In the genomic region with DNA sequence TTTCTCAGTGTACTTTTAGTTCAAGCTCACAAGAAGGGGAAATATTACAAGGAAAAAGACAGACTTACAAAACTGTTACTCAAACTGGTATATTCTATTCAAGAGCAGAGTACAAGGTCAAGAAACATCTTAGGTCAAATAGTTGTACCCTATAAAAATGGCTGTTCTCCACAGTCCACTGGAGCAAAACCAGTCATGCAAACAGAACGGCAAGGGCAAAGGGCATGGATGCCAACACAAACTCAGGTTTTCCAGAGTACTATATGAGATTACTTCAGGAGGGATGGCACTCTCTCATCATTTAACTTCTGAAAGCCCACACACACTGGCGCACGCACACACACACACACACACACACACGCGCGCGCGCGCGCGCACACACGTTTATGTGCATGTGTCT, we compare ENCODE assay signal across 21 mouse cellular contexts. TPM values are rescaled to one million over a fixed set of nuclear protein-coding genes. Genes with fewer than 3 reads are reported as not detected.
A peak's percentile ranks its signal among the peaks of the same experiment; 100 is the strongest.
DNase-seq lines count a peak whose midpoint lies in the region; ATAC-seq and TF ChIP-seq lines count a peak whose summit lies in the region.
"Had no signal": no experiment of that assay in that cellular context is flagged by ENCODE, and none has a peak within 500 bp of the region (broad histone marks: within the 10 kb centered on the region; RNA-seq: fewer than 3 reads in every experiment).

No protein-coding gene starts in this region.

- peak; percentile 65 for DNase-seq in liver, adult 2 months (ENCODE audit: extremely low read depth, low read depth, low spot score)
- DNase-seq in liver, postnatal 0 days = no peak
- DNase-seq in kidney, postnatal 14 days = peak; percentile 82
- no peak for DNase-seq in layer of hippocampus, postnatal 14 days (ENCODE audit: low spot score in 2 of 2)
- DNase-seq in gastrocnemius, postnatal 4 days (ENCODE audit: low spot score in 2 of 2) = no peak
- DNase-seq in liver = no peak
- DNase-seq: adrenal gland, postnatal 14 days; cerebellum, adult 11-12 months; cerebellum, adult 9-10 months; cerebellum, postnatal 25 days; gastrocnemius, postnatal 36 days; heart, adult 2 months had no signal

- no peak for TF ChIP-seq POLR2A in liver, adult 2 months (IDR thresholded peaks at IDR 0.05; ENCODE audit: extremely low read depth, insufficient read depth, low read length)

- TF ChIP-seq CTCF in liver, adult 2 months (IDR thresholded peaks at IDR 0.05; ENCODE audit: low read depth, low read length) = no peak
- no peak for TF ChIP-seq CTCF in liver, postnatal 0 days (IDR thresholded peaks at IDR 0.05; ENCODE audit: low read depth)

- H3K27me3 ChIP-seq in liver, adult 2 months (ENCODE audit: control insufficient read depth, insufficient read depth, low read length) = no peaks in the 10 kb centered on the region
- H3K27me3 ChIP-seq in liver, postnatal 0 days (ENCODE audit: insufficient read depth, low read length) = no peaks in the 10 kb centered on the region
- H3K27me3 ChIP-seq in kidney, embryonic 15.5 days = no peaks in the 10 kb centered on the region
- H3K27me3 ChIP-seq: CH12.LX; embryonic facial prominence, embryonic 12.5 days; forebrain, embryonic 15.5 days; heart, embryonic 15.5 days; Patski had no signal

- no peaks in the 10 kb centered on the region for H3K79me2 ChIP-seq in liver, adult 2 months (ENCODE audit: control insufficient read depth, insufficient read depth, low read length)

- H3K36me3 ChIP-seq in liver, adult 2 months (ENCODE audit: control insufficient read depth, insufficient read depth, low read length) = peaks cover 20% of the 10 kb centered on the region
- H3K36me3 ChIP-seq in liver, postnatal 0 days (replicated peaks; ENCODE audit: insufficient read depth, low read length) = 0 out of 2 replicates have a peak, but pooled peaks cover 4% of the 10 kb centered on the region
- peaks cover 46% of the 10 kb centered on the region for H3K36me3 ChIP-seq in kidney, embryonic 15.5 days
- H3K36me3 ChIP-seq: embryonic facial prominence, embryonic 12.5 days; heart, embryonic 15.5 days had no signal

- H3K4me2 ChIP-seq in liver, postnatal 0 days (ENCODE audit: low read depth, low read length) = no peak overlapping the region
- no peak overlapping the region for H3K4me2 ChIP-seq in kidney, embryonic 15.5 days
- H3K4me2 ChIP-seq: embryonic facial prominence, embryonic 12.5 days; forebrain, embryonic 15.5 days; heart, embryonic 11.5 days; heart, embryonic 15.5 days had no signal

- H3K27ac ChIP-seq in liver, adult 2 months (replicated peaks; ENCODE audit: insufficient read depth, low read depth, low read length) = no peak overlapping the region
- H3K27ac ChIP-seq in liver, postnatal 0 days (ENCODE audit: low read depth) = no peak overlapping the region
- H3K27ac ChIP-seq in kidney, embryonic 15.5 days = peak overlapping the region; percentile 67
- H3K27ac ChIP-seq: embryonic facial prominence, embryonic 12.5 days; forebrain, embryonic 15.5 days; heart, adult 2 months; heart, embryonic 15.5 days; hindbrain, embryonic 10.5 days had no signal

- no peak for ATAC-seq in liver, postnatal 0 days
- peak; percentile 52; the same call in 1 of the 2 replicates for ATAC-seq in kidney, embryonic 15.5 days (replicated peaks; ENCODE audit: low FRiP score)
- ATAC-seq: activated CD4-positive, CD25-positive, alpha-beta regulatory T cell, adult 4 months; forebrain, embryonic 15.5 days; Patski had no signal

- H3K9me3 ChIP-seq in liver, postnatal 0 days (ENCODE audit: low read length) = no peaks in the 10 kb centered on the region
- H3K9me3 ChIP-seq in kidney, embryonic 15.5 days (replicated peaks) = no peaks in the 10 kb centered on the region
- H3K9me3 ChIP-seq: embryonic facial prominence, embryonic 12.5 days; forebrain, embryonic 15.5 days; heart, embryonic 15.5 days; hindbrain, embryonic 10.5 days had no signal

- H3K4me1 ChIP-seq in liver, adult 2 months (ENCODE audit: control insufficient read depth, insufficient read depth, low read length) = peaks cover 2% of the 10 kb centered on the region; the same call in 1 of the 2 replicates
- no peaks in the 10 kb centered on the region for H3K4me1 ChIP-seq in liver, postnatal 0 days (ENCODE audit: insufficient read depth)
- H3K4me1 ChIP-seq in kidney, embryonic 15.5 days = peaks cover 2% of the 10 kb centered on the region; the same call in 1 of the 2 replicates
- H3K4me1 ChIP-seq: embryonic facial prominence, embryonic 12.5 days; forebrain, embryonic 15.5 days; heart, embryonic 15.5 days; hindbrain, embryonic 10.5 days had no signal

- TF ChIP-seq EP300 in liver, postnatal 0 days (IDR thresholded peaks at IDR 0.05; ENCODE audit: low read depth) = no peak

- H3K9ac ChIP-seq in liver, adult 2 months (ENCODE audit: low read depth, low read length) = no peak overlapping the region
- no peak overlapping the region for H3K9ac ChIP-seq in liver, postnatal 0 days (replicated peaks)
- no peak overlapping the region for H3K9ac ChIP-seq in kidney, embryonic 15.5 days
- H3K9ac ChIP-seq: embryonic facial prominence, embryonic 12.5 days; forebrain, embryonic 15.5 days; heart, embryonic 15.5 days had no signal

- 91% methylated on average over 12 of the region's 12 CpGs for WGBS in liver, adult 2 months
- WGBS in liver, postnatal 0 days (ENCODE audit: insufficient replicate concordance) = 95% methylated on average over 12 of the region's 12 CpGs
- 91% methylated on average over 12 of the region's 12 CpGs for WGBS in kidney, embryonic 15.5 days

- H3K4me3 ChIP-seq in liver, adult 2 months (ENCODE audit: insufficient read depth, low read depth, low read length) = no peak overlapping the region
- no peak overlapping the region for H3K4me3 ChIP-seq in liver, postnatal 0 days (ENCODE audit: low read depth, low read length)
- H3K4me3 ChIP-seq in kidney, embryonic 15.5 days (replicated peaks) = no peak overlapping the region
- H3K4me3 ChIP-seq: embryonic facial prominence, embryonic 12.5 days; forebrain, embryonic 15.5 days; heart, adult 2 months; heart, embryonic 15.5 days; hindbrain, embryonic 10.5 days had no signal

RNA-seq across cellular contexts. Expression of a gene that starts 46.4 kb away (rescaled TPM):
- total RNA-seq in liver, adult 2 months (2014; rRNA removed) = 38.0 and 47.3 TPM in 2 replicates
- 14.9 and 18.8 TPM in 2 replicates for polyA plus RNA-seq in liver, adult 2 months (2012; rRNA removed)
- 25.5 and 27.4 TPM in 2 replicates for polyA plus RNA-seq in liver, postnatal 0 days (2015; fragmentation: Nextera tagmentation; extraction: Ambion mirVana)
- 64.0 and 64.2 TPM in 2 replicates for polyA plus RNA-seq in kidney, embryonic 15.5 days (2015; fragmentation: Nextera tagmentation; extraction: Ambion mirVana)
- 1 to 10 TPM; 7.1 to 7.8 TPM for total RNA-seq in layer of hippocampus, postnatal 14 days (2021)
- total RNA-seq in gastrocnemius, postnatal 4 days (2021) = 1 to 10 TPM; 2.7 to 2.9 TPM

Comparison
In these comparisons a context has a peak if more than half of its experiments do, and no peak if none do; other contexts are left out.
1. DNase-seq: peak in liver, adult 2 months (single experiment) and kidney, postnatal 14 days (single experiment); none in liver, postnatal 0 days (single experiment), layer of hippocampus, postnatal 14 days (0 of 2), gastrocnemius, postnatal 4 days (0 of 2) and liver (single experiment).